Mouse (Mus musculus): ENCODE data around the gene Gm9918.

Gene Gm9918

DNA sequence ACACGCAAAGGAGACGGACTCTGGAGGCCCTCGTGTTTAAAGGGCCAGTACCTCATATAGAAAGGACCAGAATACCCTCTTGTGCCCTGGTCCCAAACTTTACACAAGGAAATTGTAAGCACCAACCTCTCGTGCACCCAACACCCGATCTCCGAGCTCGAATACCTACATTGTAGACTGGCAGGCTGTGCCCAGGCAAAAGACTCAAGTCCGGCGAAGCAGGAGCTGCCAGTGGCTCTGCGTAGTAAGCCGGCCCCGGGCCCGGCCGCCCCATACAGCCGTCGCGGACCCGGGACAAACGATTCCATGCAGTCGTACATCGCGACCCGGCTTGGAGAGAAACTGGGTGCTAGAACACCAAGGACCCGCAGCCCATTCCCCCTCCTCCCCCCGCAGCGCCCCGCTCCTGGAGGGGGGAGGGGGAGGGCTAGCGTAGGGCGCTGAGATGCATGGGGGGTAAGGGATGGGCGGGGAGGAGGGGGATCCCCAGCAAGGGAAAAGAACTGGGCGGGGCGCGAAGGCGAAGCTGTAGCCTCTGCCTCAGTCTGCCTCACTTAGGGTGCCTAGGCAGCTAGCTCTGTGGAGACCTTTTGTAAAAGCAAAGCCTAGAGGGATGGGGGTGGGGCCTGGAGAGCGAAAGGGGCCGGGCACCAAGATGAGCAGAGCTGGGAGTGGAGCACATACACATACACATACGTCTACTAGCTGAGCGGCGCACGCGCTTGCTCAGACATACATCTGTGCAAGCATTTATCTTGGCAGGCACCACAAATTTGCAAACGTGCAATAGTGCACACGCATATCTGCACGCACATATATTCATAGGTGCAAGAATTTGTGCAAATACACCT lies 24.2 kb upstream of the Gm9918 start:
- DNase-seq = peak; percentile 87

DNA sequence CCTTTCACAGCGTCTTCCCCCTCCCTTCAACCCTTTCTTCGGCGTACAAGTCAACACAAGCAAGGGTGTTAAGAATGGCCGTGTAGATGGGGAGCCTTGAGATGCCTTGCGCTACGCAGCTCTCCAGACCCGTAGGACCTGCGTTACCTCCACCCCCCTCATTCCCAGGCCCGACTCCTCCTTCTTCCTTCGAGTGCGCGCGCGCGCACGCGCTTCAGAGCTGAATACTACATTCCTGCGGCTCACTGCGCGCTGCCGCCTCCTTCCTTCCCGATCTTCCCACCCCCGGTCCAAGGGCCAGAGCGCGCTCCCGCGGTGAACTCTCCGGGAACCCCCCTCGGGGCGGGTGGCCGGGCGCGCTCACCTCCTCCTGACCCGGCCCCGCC lies 23.5 kb upstream of the Gm9918 start:
- DNase-seq = peak; percentile 92

DNA sequence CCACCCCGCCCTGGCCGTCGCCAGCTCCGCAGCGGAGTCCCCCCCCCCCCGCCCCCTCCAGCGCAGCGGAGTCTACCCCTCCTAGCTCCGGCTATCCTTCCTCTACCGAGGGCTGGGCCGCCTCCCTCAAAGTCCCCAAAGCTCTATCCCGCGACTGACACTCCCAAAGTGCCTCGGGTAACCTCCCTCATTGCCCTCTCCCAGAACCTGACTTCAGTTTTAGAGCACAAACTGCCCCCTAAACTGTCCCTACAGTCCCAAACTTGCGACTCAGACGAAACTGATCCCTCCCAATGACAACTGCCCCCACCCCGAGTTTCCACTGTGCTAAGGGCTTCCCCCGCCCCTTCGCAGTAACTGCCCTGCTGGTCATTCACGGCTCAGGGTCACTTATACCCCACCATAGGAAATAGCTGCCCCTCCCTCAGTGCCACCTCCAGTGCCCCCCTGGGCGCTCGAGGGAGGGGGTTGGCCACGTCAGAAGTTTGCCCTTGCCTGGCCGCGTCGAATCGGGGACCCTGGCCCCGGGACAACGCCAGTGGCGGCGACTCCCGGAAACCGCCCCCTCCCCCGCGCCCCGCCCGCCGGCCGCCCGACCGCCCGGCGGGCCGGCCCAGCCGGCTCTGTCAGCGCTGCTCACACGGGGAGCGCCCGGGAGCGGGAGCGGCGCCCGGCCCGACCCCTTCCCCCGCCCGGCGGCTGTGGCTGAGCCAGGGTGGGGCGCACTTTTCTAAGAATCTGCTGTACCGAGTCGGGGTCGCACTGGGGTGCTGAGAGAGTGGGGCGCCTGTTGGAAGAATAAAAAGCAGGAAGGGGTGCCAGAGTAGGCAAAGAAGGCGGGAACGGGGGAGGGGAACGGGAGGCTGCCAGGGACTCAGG lies 22.9 kb upstream of the Gm9918 start:
- DNase-seq = peak; percentile 55

DNA sequence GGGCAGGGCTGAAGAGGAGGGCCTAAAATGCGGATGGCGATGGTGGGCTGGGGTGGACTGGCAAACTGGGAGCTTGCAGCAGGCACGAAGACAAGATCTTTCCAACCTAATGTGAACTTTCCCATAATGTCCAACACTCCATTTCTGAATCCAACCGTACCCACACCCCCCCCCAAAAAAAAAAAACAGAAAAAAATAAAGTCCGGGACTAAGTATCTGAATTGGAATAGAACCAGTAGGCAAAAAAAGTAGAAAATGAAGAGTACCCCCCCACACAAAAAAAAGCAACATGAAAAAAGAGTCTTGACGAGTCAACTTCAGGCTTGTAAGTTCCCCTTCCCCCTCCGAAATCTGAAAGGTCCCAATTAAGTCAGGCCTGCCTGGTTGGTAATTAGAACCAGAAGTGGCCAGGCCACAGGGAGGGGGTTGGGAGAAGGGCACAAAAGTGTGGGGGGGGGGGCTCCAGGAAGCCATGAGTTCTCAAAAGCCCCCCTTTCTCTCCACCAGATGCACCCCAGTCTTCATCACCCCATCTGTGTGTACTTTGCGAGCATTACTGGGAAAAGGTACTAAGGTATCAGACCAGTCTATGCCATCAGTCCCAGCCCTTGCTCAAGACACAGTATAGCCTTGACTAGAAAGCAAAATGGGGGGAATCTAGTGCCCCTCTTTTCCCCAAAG lies 22.1 kb upstream of the Gm9918 start:
- DNase-seq = no peak

DNA sequence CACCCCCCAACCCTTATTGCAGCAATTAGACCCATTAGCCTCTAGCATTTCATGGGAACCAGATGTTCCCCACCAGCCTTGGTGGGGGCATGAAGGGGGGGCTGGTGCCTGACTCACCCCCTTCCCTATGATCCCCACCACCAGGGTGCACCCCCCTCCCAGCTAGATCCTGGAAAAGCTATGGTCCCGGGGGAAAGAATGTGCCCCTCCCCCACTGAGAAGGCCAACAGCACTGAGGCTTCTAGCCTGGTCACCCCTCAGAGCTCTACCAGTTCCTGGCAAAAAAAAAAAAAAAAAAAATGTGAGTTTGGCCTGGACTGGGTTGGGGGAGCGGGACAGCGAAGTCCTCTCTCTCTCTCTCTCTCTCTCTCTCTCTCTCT lies 21.6 kb upstream of the Gm9918 start:
- no peak for DNase-seq

DNA sequence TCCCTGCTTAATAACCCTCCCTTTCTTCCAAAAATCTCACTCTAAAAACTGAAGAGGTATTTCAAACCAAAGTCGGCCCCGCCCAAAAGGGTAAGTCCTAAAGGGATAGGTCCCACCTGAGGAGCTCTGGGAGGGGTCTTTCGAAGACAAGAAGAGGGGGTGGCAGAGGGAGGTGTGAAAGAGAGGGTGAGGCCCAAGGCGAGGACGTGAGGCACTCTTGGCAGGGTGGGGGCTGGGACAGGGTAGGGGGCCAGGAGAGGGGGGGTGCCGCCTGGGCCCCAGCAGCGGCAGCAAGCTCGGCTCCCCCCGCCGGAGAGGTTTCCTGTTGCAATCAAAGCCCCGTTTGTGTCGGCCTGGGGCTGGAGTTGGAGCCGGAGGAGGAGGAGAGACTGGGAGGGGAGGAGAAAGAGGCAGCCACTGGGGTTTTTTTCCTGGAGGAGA lies 21.1 kb upstream of the Gm9918 start:
- no peak for DNase-seq

DNA sequence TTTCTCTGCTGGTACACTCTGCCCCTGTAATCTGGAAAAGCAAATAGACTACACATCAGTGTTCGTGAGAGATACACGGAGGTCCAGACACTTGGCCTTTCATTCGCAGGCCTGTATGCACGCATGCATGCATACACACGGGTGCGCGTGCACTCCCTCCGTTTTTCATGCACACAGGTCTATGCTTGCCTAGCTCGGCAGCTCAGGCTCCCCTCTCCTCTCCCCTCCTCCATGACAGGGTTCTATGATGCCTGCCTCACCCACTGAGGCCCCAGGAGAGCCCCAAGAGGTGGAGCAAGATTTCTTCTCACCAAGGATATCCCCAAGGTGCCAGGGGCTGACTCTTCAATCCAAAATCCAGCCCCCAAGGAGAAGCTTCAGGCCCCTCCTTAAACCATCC lies 20.4 kb upstream of the Gm9918 start:
- DNase-seq = no peak

DNA sequence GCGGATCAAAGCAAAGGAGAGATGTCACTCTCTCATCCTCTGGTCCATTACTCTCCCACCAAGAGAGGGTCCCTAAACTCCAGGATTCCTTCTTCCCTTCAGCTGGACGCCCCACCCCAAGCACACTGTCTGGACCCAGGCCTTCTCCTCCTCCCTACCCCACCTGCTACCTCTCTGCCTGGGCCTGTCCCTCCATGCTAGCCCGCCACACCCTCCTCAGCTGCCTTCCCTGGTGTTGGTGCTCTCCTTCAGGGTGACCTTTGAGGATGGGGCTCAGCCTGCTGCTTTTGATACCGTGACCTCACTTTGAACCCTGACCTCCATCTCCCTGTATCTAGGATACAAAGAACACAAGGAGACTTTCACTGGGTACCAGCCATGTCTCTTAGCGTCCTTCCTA lies 19.8 kb upstream of the Gm9918 start:
- DNase-seq = no peak

DNA sequence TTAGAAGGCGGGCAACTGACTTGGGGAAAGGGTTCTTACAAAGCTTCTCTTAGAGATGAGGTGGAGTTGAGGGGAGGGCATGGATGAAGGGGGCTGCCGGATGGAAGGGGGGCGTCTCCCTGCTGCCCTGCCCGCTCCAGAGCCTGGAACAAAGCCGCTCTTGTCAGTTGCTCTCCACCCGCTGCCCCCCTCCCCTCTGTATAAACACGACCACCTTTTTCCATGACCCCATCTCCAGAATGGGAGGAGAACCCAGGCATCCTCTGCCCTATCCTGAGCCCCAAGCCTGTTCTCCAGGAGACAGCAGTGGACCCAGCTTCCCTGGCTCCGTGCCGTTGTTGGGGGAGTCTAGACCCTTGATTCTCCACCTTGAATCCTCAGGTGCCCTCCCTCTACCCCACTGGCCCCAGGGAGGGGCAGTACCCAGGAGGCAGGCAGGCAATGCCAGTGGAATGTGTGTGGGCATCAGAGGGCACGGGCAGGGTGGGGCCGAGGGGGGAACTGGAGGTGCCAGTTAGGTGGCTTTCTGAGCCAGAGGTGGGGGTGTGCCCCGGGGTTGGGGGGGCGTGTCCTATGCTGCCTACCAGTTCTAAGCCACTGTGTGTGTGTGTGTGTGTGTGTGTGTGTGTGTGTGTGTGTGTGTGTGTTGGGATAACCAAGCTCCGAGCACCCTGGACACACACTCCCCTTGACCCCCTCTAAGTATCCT lies 14.7 kb upstream of the Gm9918 start:
- no peak for DNase-seq

DNA sequence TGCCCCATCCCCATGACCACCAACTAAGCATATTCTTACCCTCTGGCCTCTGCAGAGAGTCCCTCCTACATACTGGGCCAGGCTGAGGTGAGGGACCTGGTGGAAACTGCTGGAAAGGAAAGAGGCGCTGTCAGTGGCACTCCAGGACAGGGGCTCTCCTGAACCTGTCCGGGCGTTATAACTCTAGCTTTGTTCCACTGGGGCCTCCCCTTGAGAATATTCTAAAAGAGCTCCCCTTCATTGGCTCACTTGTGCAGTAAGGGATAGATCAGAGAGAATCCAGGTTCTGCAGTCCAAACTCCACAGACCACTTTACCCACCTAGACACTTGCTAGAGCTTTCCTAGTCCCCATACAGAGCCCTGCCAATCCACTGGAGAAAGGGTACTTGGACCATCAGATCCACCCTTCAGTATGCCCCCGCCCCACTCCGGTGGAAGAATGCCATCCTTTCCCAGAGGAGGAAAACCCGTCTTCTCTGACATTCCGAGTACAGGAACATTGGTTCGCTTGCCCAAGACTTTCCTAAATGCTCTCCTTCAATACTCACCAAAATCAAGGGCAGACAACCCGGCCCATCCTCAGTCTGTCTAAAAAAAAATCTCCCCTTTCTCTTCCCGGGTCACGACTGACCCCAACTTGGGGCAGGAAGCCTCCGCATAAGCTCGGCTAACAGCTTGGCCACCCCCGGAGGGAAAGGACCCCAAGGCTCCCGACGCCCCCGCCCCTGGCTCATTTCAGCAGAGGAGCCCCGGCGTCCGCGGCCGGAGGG lies 13.7 kb upstream of the Gm9918 start:
- DNase-seq = no peak

DNA sequence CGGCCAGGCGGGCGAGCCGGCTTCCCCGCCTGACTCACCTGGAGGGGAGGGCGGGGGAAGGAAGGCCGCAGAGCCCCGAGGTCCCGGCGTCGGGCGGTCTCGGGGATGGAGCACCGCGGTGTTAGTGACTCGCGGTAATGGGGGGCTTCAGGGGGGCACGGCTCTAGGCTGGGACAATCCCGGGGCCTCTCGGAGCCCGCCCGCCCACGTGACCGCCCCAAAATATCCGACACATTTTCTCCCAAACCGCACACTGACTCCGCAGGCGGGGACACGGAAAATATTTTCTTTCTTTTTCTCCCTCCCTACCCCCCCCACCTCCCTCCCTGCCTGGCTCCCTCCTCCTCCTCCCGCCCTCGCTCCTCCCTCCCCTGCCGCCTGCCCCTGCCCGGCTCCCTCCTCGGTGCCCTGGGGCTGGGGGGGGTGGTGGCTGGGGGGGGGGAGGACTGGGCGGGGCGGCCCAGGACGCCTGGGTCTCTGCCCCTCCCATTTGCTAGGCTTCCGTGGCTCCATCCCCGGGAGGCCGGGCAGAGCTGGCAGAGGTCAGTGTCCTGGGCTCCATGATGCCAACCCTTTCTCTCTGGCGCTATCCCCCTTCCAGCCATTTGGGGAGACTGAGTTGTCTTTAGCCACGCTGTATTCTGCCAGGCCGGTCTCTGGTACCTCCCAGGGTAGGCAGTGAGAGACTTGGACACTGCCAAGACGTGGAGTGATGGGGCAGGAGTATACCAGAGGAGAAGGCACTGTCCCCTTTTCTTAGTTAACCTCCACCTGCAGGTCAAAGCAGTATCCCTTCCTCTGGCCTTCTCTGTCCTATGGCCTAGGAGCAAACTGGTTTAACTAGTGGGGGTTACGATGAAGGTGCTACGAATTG lies 12.9 kb upstream of the Gm9918 start, which contains the start of gene Rarg:
Rarg (minus strand) TSS at position 316 of the 874 bp plus-strand sequence.
- DNase-seq = no peak

DNA sequence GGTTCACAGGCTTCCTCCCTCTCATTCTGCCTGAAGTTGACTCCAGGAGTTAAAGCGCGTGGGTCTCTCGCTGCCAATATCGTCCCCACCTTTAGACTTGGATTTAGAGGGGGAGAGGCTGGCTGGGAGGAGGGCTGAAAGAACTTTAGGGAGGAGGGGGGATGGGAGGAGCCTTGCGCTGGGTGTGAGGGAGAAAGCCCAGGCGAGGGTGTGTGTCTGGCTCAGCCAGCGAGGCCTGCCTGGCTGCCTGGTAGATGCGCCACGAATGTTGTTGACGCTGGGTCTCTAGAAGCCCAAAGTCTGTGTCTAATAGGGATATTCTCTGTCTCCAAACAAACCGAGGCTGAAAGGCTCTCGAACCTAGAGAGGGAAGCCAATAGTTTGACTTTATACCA lies 12.3 kb upstream of the Gm9918 start:
- no peak for DNase-seq

DNA sequence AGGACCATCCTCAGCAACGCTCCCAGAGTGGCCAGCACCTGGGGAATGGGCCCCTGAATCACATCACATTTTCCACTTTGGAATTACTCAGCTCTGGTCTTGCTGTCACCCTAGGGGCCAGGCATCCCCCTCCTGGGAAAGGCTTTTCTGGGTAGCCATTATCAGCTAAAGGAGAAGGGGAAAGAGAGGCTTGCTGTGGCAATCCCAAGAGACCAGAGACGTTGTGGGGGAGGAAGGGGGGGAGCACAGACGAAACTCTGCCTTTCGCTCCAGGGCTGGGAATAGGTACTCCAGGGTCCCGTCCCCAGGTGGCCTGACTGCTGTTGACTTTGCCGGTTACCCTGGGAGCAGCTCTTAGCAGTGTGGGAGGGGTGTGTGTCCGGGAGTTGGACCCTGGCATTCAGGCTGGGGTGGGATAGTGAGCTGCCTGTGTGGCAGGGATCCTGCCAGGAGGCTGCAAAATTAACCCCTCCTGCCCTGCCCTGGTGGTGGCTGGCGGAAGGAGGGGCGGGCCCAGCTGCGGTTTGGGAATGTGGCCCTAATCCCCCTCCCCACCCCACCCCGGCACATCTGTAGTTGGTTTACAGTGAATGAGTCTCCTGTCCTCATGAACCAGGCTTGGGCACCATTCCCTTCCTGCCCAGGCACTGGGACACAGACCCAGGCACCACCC lies 11.6 kb upstream of the Gm9918 start:
- no peak for DNase-seq

DNA sequence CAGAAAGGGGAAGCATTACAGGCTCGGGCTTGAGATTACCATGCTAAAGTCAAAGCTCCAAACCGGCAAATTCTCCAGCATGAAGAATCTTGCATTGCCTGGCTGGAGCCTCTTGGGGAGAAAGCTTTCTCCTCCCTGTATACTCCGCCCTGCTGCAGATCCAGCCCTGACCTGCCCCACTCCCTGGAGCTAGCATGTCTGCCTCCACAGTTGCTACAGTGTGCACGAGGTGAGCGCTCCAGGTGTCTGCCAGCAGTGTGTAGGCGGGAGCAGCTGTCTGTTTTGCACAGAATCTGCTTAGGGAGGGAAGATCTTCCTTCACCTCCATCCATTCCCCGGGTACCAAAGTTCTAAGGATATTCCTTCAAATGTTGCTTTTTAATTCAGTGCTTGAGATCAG lies 7.8 kb upstream of the Gm9918 start:
- no peak for DNase-seq

DNA sequence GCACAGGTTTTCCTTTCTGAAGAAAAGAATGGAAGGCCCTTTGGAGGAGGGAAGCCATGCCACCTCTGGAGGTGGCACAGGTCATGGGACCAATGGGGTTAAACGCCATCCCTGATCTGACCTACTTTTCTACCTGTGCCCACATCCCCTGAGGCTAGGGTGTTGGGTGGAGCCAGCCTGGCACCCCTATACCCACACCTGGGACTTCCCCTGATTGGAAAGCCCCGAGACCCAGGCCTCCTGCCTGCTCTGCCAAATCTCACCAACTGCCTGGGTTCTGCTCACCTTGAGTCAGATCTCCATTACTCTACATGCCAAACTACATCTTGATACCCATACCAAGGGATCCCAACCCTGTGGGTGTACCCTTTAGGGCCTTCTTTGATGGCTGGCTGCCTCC lies 7.3 kb upstream of the Gm9918 start:
- no peak for DNase-seq

DNA sequence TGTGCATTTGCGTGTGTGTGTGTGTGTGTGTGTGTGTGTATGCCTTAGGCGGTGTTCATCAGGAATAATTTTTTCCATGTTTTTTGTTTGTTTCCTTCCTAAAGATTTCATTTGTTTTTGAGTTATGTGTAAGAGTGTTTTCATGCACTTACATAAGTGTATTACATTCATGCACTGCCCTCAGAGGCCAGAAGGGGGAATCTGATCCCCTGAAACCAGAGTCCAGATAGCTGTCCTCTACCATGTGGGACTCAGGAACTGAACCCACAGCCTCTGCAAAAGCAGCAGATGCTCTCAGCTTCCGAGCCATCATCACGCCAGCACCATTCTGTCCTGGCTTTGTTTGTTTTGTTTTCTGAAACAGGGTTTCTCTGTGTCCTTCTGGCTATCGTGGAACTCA lies 4.8 kb upstream of the Gm9918 start:
- DNase-seq = no peak

DNA sequence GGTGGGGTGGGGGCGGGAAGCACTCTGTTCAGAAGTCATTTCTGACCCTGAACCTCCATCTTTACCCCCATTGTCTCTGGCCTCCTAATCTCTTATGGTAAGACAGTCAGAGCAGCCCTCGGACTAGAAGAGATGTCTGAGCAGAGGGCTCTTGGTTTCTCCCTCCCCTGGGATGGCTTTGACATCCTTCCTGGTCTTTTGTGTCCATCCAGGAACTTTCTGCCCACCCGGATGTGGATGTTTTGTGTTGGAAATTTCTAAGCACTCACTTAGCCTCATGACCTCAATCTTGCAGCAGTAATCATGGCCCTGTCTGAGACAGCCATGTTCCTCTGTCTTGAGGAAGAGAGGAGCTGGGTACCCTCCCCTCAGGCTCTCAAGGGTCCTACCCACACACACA lies 1.1 kb downstream of the Gm9918 start:
- no peak for DNase-seq

DNA sequence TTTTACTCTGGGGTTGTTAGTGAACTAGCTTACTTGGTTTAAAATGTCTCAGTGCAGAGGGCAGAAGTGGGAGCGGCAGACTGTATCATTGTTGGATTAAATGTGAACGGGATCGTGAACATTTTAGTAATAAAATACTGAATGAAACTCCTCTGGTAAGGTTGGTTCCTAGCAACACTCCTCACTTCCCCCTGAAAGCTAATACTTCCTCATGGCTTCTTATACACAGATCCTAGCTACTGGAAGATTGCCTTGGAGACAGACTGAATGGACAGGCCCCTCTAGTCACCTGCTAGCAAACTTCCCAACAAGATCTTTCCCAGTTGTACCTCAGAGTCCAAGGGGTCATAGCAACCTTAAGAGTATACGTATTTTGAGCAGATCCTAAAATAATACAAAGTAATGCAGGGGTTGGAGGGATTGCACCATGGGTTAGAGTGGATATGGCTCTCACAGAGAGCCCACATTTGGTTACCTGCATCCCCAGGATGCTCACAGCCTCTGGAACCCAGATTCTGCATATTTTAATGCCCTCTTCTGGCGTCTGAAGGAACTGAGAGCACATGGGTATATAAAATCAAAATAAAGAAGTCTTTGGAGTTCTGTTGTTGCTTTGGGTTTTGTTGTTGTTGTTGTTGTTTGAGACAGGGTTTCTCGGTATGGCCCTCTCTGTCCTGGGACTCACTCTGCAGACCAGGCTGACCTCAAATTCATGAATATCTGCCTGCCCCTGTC lies 3.8 kb downstream of the Gm9918 start:
- DNase-seq = no peak

DNA sequence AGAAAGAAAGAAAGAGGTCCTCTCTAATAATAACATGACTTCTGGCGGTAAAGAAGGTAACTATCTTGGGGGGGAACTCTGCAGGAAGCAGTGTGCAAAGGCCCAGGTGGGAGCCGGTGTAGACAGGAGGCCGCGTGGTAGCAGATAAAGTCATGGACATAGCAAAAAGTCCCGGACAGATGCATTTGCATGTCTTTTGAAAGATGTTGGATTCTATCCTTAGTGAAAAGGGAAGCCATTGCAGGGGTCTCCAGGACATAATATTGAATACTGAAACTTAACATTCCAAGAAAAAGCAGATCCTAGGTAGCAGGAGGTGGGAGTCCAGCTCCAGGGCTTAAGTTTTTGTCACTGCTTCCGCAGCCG lies 8.3 kb downstream of the Gm9918 start:
- DNase-seq = no peak
